Mouse (Mus musculus) kidney, postnatal 4 days (tissue): ENCODE results near the gene Cyb561.
A peak's percentile ranks its signal among the peaks of the same experiment; 100 is the strongest.

ENCODE experiments used
- DNase-seq, 2 experiments: peaks; one replicate each; pipeline ENCODE4 v3.0.0; 2021; ENCODE audit warnings: mixed read lengths in 2 of 2

The Cyb561 gene

GRCm38 (mm10) chr11:105920836-105921235 is 32.3 kb downstream of the Cyb561 start:
- no peak for DNase-seq

GRCm38 (mm10) chr11:105920098-105920785 is 32.9 kb downstream of the Cyb561 start:
- no peak for DNase-seq

GRCm38 (mm10) chr11:105913580-105913979 is 39.6 kb downstream of the Cyb561 start:
- no peak for DNase-seq

- peak; percentile 82 to 85 for DNase-seq
Measured at GRCm38 (mm10) chr11:105911592-105912375, 41.4 kb downstream of the Cyb561 start.

GRCm38 (mm10) chr11:105911149-105911548 is 42.0 kb downstream of the Cyb561 start:
- DNase-seq = no peak

- DNase-seq = no peak
Measured at GRCm38 (mm10) chr11:105909617-105910016, 43.5 kb downstream of the Cyb561 start.

GRCm38 (mm10) chr11:105908926-105909325 is 44.2 kb downstream of the Cyb561 start:
- DNase-seq = no peak

- no peak for DNase-seq
Measured at GRCm38 (mm10) chr11:105907381-105907780, 45.8 kb downstream of the Cyb561 start.

- DNase-seq = no peak
Measured at GRCm38 (mm10) chr11:105905529-105906213, 47.5 kb downstream of the Cyb561 start.

GRCm38 (mm10) chr11:105902956-105903355 is 50.2 kb downstream of the Cyb561 start:
- DNase-seq = no peak

GRCm38 (mm10) chr11:105901501-105901900 is 51.6 kb downstream of the Cyb561 start:
- no peak for DNase-seq

- DNase-seq = no peak
Measured at GRCm38 (mm10) chr11:105899151-105899550, 54.0 kb downstream of the Cyb561 start.

- DNase-seq = no peak
Measured at GRCm38 (mm10) chr11:105887281-105887680, 65.9 kb downstream of the Cyb561 start.

GRCm38 (mm10) chr11:105885558-105885957 is 67.6 kb downstream of the Cyb561 start:
- DNase-seq = no peak
